Mouse (Mus musculus) liver, embryonic 14.5 days (tissue): ENCODE results near the gene Celf2. TPM values are rescaled to one million over a fixed set of nuclear protein-coding genes. Genes with fewer than 3 reads are reported as not detected.

Experiments
- ATAC-seq: fragments of 200-750 bp; cut with Nextera tagmentation; 2 replicates; pipeline ENCODE4 v1.8.0; 2017; ENCODE audit warnings: moderate number of reproducible peaks, mild to moderate bottlenecking, moderate library complexity; ENCODE audit not compliant: insufficient read depth
- DNase-seq, 3 experiments: peaks; one replicate each; pipeline ENCODE4 v3.0.0-alpha.2; 2012 to 2013; ENCODE audit warnings: low read depth in 3 of 3, low spot score in 3 of 3
- H3K27ac ChIP-seq: fragments of 300-500 bp; sonication (generic); 2 replicates; pipeline ENCODE4 v1.5.1; 2014; ENCODE audit warnings: moderate library complexity, mild to moderate bottlenecking, control low read depth, inconsistent platforms
- H3K27me3 ChIP-seq: fragments of 300-500 bp; sonication (generic); 2 replicates; pipeline ENCODE4 v1.6.1; 2014; ENCODE audit warnings: mild to moderate bottlenecking, low read length, moderate library complexity; ENCODE audit not compliant: control insufficient read depth, insufficient read depth
- H3K36me3 ChIP-seq: fragments of 300-500 bp; sonication (generic); replicated peaks from 2 replicates; pipeline ENCODE4 v1.6.1; 2014; ENCODE audit warnings: low read depth; ENCODE audit not compliant: control insufficient read depth, insufficient read depth
- H3K4me1 ChIP-seq, 2 experiments: fragments of 200-500 bp in 1 of 2; fragments of 300-500 bp in 1 of 2; sonication (generic) in 1 of 2; replicated peaks; 2 replicates each; pipeline ENCODE4 v1.6.1; 2012 to 2014; ENCODE audit warnings: antibody characterized with exemption in 1 of 2, inconsistent platforms in 1 of 2, low read length in 1 of 2; ENCODE audit not compliant: control insufficient read depth in 2 of 2, insufficient read depth in 2 of 2
- H3K4me2 ChIP-seq: fragments of 300-500 bp; sonication (generic); 2 replicates; pipeline ENCODE4 v1.6.1; 2014; ENCODE audit warnings: low read depth, mild to moderate bottlenecking, control low read depth, moderate library complexity
- H3K4me3 ChIP-seq, 2 experiments: fragments of 200-500 bp in 1 of 2; fragments of 300-500 bp in 1 of 2; sonication (generic) in 1 of 2; 2 replicates each; pipeline ENCODE4 v1.5.1; 2012 to 2014; ENCODE audit warnings: low read depth in 2 of 2, low read length in 2 of 2, mild to moderate bottlenecking in 2 of 2, control low read depth in 1 of 2, inconsistent platforms in 1 of 2, moderate library complexity in 1 of 2; ENCODE audit not compliant: insufficient read depth in 1 of 2
- H3K9ac ChIP-seq: fragments of 300-500 bp; sonication (generic); replicated peaks from 2 replicates; pipeline ENCODE4 v1.6.1; 2014; ENCODE audit warnings: mild to moderate bottlenecking, control low read depth, moderate library complexity
- H3K9me3 ChIP-seq: fragments of 300-500 bp; sonication (generic); 2 replicates; pipeline ENCODE4 v1.6.1; 2016; ENCODE audit warnings: low read length, mixed read lengths; ENCODE audit not compliant: control insufficient read depth
- CTCF ChIP-seq: IDR thresholded peaks from 2 replicates; pipeline ENCODE4 v1.5.1; 2016; ENCODE audit warnings: antibody characterized with exemption, low read depth, control low read depth
- EP300 ChIP-seq: IDR thresholded peaks from 2 replicates; pipeline ENCODE4 v1.6.1; 2016; ENCODE audit warnings: antibody characterized with exemption, low read depth
- WGBS: fragments of 180-500 bp; shearing (Covaris S2); extraction: QIAGEN DNeasy Blood & Tissue Kit; methylation state at CpG from one replicate; pipeline ENCODE4 v1.1.7; 2014; ENCODE audit not compliant: insufficient replicate concordance; 5-methylcytosine and 5-hydroxymethylcytosine counted together
- polyA plus RNA-seq, 2 experiments: library from polyadenylated mRNA; depleted of rRNA in 1 of 2; stranded (reverse) in 1 of 2; unstranded in 1 of 2; fragments of >200 nt; fragmentation: Nextera tagmentation in 1 of 2; extraction: Ambion mirVana in 1 of 2; gene quantifications; 2 replicates each; pipeline versions ENCODE4 v1.2.1 to v1.2.3; 2012 to 2014

Celf2 gene
- polyA plus RNA-seq, 2 experiments: 3.9 to 7.8 TPM

- 59% methylated on average over 4 of the region's 4 CpGs for WGBS
- Histone ChIP-seq H3K4me2 (no peak overlapping the region), H3K4me3 (no peak overlapping the region), H3K27ac (no peak overlapping the region), H3K36me3 (no peaks in the 10 kb centered on the region), H3K27me3 (no peaks in the 10 kb centered on the region), H3K4me1 (no peaks in the 10 kb centered on the region), H3K9ac (no peak overlapping the region), H3K9me3 (no peaks in the 10 kb centered on the region)
- ATAC-seq: no peak
- DNase-seq: no peak
- TF ChIP-seq EP300: no peak
- TF ChIP-seq CTCF: no peak
Measured at GRCm38 (mm10) chr2:7235059-7235741, 274.2 kb downstream of the Celf2 start.

- TF ChIP-seq EP300: no peak
- no peak for TF ChIP-seq CTCF
Measured at GRCm38 (mm10) chr2:7234587-7234986, 274.8 kb downstream of the Celf2 start.

GRCm38 (mm10) chr2:7233411-7233810, 276.0 kb downstream of the Celf2 start:
- H3K9me3 ChIP-seq: no peaks in the 10 kb centered on the region
- H3K4me1 ChIP-seq: no peaks in the 10 kb centered on the region
- WGBS: 51% methylated on average over 2 of the region's 2 CpGs
- DNase-seq (no peak), ATAC-seq (no peak)
- H3K4me3 ChIP-seq: no peak overlapping the region
- no peak overlapping the region for H3K27ac ChIP-seq
- TF ChIP-seq EP300: no peak
- no peak for TF ChIP-seq CTCF
- no peak overlapping the region for H3K4me2 ChIP-seq
- H3K27me3 ChIP-seq: no peaks in the 10 kb centered on the region
- no peak overlapping the region for H3K9ac ChIP-seq
- no peaks in the 10 kb centered on the region for H3K36me3 ChIP-seq

More at GRCm38 (mm10) chr2:7234587-7234986, 274.8 kb downstream of the Celf2 start:
- ATAC-seq (no peak), DNase-seq (no peak)
- H3K9me3 ChIP-seq: no peaks in the 10 kb centered on the region
- no peaks in the 10 kb centered on the region for H3K36me3 ChIP-seq
- H3K9ac ChIP-seq: no peak overlapping the region
- no peak overlapping the region for H3K4me3 ChIP-seq
- H3K4me1 ChIP-seq: no peaks in the 10 kb centered on the region
- WGBS: 66% methylated on average over 7 of the region's 7 CpGs
- H3K27me3 ChIP-seq: no peaks in the 10 kb centered on the region
- no peak overlapping the region for H3K27ac ChIP-seq
- no peak overlapping the region for H3K4me2 ChIP-seq

- Histone ChIP-seq H3K4me1 (no peaks in the 10 kb centered on the region), H3K27me3 (no peaks in the 10 kb centered on the region), H3K4me2 (no peak overlapping the region), H3K9me3 (no peaks in the 10 kb centered on the region), H3K9ac (no peak overlapping the region), H3K27ac (no peak overlapping the region), H3K36me3 (no peaks in the 10 kb centered on the region), H3K4me3 (no peak overlapping the region)
- DNase-seq (no peak), ATAC-seq (no peak)
- TF ChIP-seq EP300 (no peak), CTCF (no peak)
- 53% methylated on average over 7 of the region's 7 CpGs for WGBS
Measured at GRCm38 (mm10) chr2:7226785-7227184, 282.6 kb downstream of the Celf2 start.

- Histone ChIP-seq H3K9me3 (no peaks in the 10 kb centered on the region), H3K36me3 (no peaks in the 10 kb centered on the region), H3K27ac (no peak overlapping the region), H3K4me1 (no peaks in the 10 kb centered on the region), H3K9ac (no peak overlapping the region), H3K27me3 (no peaks in the 10 kb centered on the region), H3K4me3 (no peak overlapping the region), H3K4me2 (no peak overlapping the region)
- TF ChIP-seq EP300: no peak
- TF ChIP-seq CTCF: no peak
- DNase-seq: no peak
- no peak for ATAC-seq
- WGBS: 53% methylated on average over 3 of the region's 3 CpGs
Measured at GRCm38 (mm10) chr2:7224346-7225071, 284.9 kb downstream of the Celf2 start.
